Mouse (Mus musculus): ENCODE measurements around the gene Sepsecs.

The Sepsecs gene

GRCm38 (mm10) chr5:52590612-52591011 lies 78.9 kb downstream of the Sepsecs start:
- peak; percentile 69 for DNase-seq

All from kidney, adult 11 months (tissue).